Mouse (Mus musculus): Measurements from ENCODE around the gene Piwil4.

Gene Piwil4

GRCm38 (mm10) chr9:14740151-14740924, at the start of gene Piwil4:
Gene Piwil4, minus strand, starts transcription at chr9:14740733.
- DNase-seq (ENCODE audit: extremely low spot score) = no peak

GRCm38 (mm10) chr9:14787356-14787755, 46.8 kb upstream of the Piwil4 start:
- DNase-seq (ENCODE audit: extremely low spot score) = no peak

- peak; percentile 96 for DNase-seq (ENCODE audit: extremely low spot score)
Observed at GRCm38 (mm10) chr9:14784039-14785002, 43.8 kb upstream of the Piwil4 start, which contains the start of the genes Mre11a and Ankrd49. Gene Mre11a, plus strand, starts transcription at chr9:14784654. Gene Ankrd49, minus strand, starts transcription at chr9:14784856.

- DNase-seq (ENCODE audit: extremely low spot score) = no peak
Observed at GRCm38 (mm10) chr9:14778341-14778740, 37.8 kb upstream of the Piwil4 start.

GRCm38 (mm10) chr9:14773813-14774212, 33.3 kb upstream of the Piwil4 start:
- no peak for DNase-seq (ENCODE audit: extremely low spot score)

- no peak for DNase-seq (ENCODE audit: extremely low spot score)
Observed at GRCm38 (mm10) chr9:14772074-14772473, 31.5 kb upstream of the Piwil4 start.

GRCm38 (mm10) chr9:14770803-14771471, 30.4 kb upstream of the Piwil4 start, which contains the start of gene 1700012B09Rik:
Gene 1700012B09Rik, minus strand, starts transcription at chr9:14771030.
- DNase-seq (ENCODE audit: extremely low spot score) = peak; percentile 41

- DNase-seq (ENCODE audit: extremely low spot score) = no peak
Observed at GRCm38 (mm10) chr9:14769811-14770210, 29.3 kb upstream of the Piwil4 start.

GRCm38 (mm10) chr9:14764765-14765164, 24.2 kb upstream of the Piwil4 start:
- DNase-seq (ENCODE audit: extremely low spot score) = peak; percentile 51

- no peak for DNase-seq (ENCODE audit: extremely low spot score)
Observed at GRCm38 (mm10) chr9:14759261-14759660, 18.7 kb upstream of the Piwil4 start.

GRCm38 (mm10) chr9:14758590-14758989, 18.1 kb upstream of the Piwil4 start:
- DNase-seq (ENCODE audit: extremely low spot score) = no peak

- DNase-seq (ENCODE audit: extremely low spot score) = no peak
Observed at GRCm38 (mm10) chr9:14754469-14754868, 13.9 kb upstream of the Piwil4 start.

- DNase-seq (ENCODE audit: extremely low spot score) = no peak
Observed at GRCm38 (mm10) chr9:14753947-14754346, 13.4 kb upstream of the Piwil4 start.

- DNase-seq (ENCODE audit: extremely low spot score) = peak; percentile 78
Observed at GRCm38 (mm10) chr9:14752001-14752522, 11.5 kb upstream of the Piwil4 start, which contains the start of gene Fut4. Gene Fut4, minus strand, starts transcription at chr9:14752393.

- DNase-seq (ENCODE audit: extremely low spot score) = peak; percentile 56
Observed at GRCm38 (mm10) chr9:14751503-14752000, 11.0 kb upstream of the Piwil4 start.

- DNase-seq (ENCODE audit: extremely low spot score) = no peak
Observed at GRCm38 (mm10) chr9:14750901-14751502, 10.5 kb upstream of the Piwil4 start.

GRCm38 (mm10) chr9:14739498-14740150, 909 bp downstream of the Piwil4 start:
- DNase-seq (ENCODE audit: extremely low spot score) = no peak

GRCm38 (mm10) chr9:14730941-14731541, 9.5 kb downstream of the Piwil4 start:
- DNase-seq (ENCODE audit: extremely low spot score) = peak; percentile 59

- no peak for DNase-seq (ENCODE audit: extremely low spot score)
Observed at GRCm38 (mm10) chr9:14728365-14728764, 12.2 kb downstream of the Piwil4 start.

- DNase-seq (ENCODE audit: extremely low spot score) = no peak
Observed at GRCm38 (mm10) chr9:14726629-14727028, 13.9 kb downstream of the Piwil4 start.
